Mouse (Mus musculus): ENCODE measurements around the gene Atp5d.

Gene Atp5d

DNA sequence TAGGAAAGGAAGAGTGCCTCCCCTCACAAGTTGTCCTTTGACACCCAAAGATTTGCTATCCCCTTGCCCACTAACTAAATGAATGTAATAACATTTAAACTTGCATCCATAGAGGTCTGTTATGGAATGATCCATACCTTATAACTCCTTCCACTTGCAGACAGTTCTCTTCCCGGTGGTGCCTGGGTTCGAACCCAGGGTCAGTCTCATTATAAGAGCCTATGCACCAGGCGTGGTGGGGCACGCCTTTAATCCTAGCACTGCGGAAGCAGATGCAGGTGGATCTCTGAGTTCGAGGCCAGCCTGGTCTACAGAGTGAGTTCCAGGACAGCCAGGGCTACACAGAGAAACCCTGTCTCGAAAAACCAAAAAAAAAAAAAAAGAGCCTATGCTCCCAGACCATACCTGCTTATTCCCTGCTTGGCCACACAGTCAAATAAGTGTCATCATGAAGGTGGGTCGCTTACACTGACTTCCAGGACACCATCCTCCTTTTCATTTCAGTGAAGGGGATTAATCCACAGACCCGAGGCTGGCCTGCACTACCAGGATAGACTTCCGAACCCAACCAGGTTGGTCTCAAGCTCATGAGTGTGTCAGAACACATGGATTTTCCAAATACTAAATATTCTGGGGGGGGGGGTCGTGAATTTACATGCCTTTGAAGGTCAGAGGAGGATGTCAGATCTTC lies 1.7 kb downstream of the Atp5d start:
- H3K4me1 ChIP-seq (replicated peaks; ENCODE audit: low read depth, low read length), result peaks cover 81% of the 10 kb centered on the region
- TF ChIP-seq NANOG (IDR thresholded peaks at IDR 0.05; ENCODE audit: borderline replicate concordance, low read length) (no peak), POU5F1 (IDR thresholded peaks at IDR 0.05; ENCODE audit: borderline replicate concordance, low read length) (no peak), CTCF (conservative IDR thresholded peaks at IDR 0.05; ENCODE audit: low read length) (no peak)
- H3K4me3 ChIP-seq (replicated peaks; ENCODE audit: low read length), result peak overlapping the region; percentile 90; the same call in 1 of the 2 replicates
- peaks cover 37% of the 10 kb centered on the region for H3K36me3 ChIP-seq (ENCODE audit: insufficient read depth, low read length)
- H3K27me3 ChIP-seq (ENCODE audit: insufficient read depth, low read length), result no peaks in the 10 kb centered on the region; the same call in 1 of the 2 replicates
- no peaks in the 10 kb centered on the region for H3K9me3 ChIP-seq (ENCODE audit: low read length)

DNA sequence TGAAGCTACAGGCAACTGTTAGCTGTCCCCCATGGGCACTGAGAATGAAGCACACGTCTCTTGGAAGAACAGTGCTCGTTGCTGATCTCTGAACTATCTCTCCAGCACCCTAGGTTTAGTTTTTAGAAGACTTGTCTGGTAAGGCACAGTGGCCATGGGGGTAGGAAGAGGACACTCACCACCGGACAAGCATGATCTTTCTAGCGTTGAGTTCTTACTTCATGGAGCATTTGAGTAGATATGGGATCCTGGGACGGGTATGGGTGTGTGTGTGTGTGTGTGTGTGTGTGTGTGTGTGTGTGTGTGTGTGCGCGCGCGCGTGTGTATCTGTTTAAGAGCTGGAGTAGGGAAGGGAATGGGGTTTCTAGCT lies 2.2 kb downstream of the Atp5d start, which contains the start of gene Cbarp:
Cbarp (minus strand) TSS at position 170 of the 370 bp plus-strand sequence.
- Histone ChIP-seq H3K36me3 (ENCODE audit: insufficient read depth, low read length) (peaks cover 37% of the 10 kb centered on the region), H3K4me3 (replicated peaks; ENCODE audit: low read length) (peak within 1 kb of the TSS; percentile 96), H3K4me1 (replicated peaks; ENCODE audit: low read depth, low read length) (peaks cover 81% of the 10 kb centered on the region), H3K9me3 (ENCODE audit: low read length) (no peaks in the 10 kb centered on the region), H3K27me3 (ENCODE audit: insufficient read depth, low read length) (no peaks in the 10 kb centered on the region; the same call in 1 of the 2 replicates)
- TF ChIP-seq NANOG (IDR thresholded peaks at IDR 0.05; ENCODE audit: borderline replicate concordance, low read length) (no peak), POU5F1 (IDR thresholded peaks at IDR 0.05; ENCODE audit: borderline replicate concordance, low read length) (no peak), CTCF (conservative IDR thresholded peaks at IDR 0.05; ENCODE audit: low read length) (no peak)

DNA sequence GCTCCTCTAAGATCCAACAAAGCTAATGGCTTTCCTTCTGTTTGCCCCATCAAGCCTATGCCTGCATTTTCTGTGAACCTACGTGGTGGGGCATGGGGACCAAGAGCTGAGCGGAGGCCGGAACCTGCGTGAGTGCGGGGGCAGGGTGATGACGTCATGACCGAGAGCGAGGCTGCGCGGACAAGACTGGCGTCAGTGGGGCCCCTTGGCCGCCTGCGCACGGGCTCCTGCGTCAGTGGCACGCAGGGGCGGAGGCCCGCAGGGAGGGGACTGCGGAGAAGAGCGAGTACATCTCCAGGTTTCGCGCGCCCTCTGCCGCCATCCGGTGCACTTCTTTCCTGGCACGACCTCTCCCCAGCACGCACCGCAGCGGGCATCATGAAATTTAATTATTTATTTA lies 2.8 kb downstream of the Atp5d start:
- no peak for TF ChIP-seq NANOG (IDR thresholded peaks at IDR 0.05; ENCODE audit: borderline replicate concordance, low read length)
- no peak for TF ChIP-seq CTCF (conservative IDR thresholded peaks at IDR 0.05; ENCODE audit: low read length)
- no peak for TF ChIP-seq POU5F1 (IDR thresholded peaks at IDR 0.05; ENCODE audit: borderline replicate concordance, low read length)
- no peaks in the 10 kb centered on the region; the same call in 1 of the 2 replicates for H3K27me3 ChIP-seq (ENCODE audit: insufficient read depth, low read length)
- peak overlapping the region; percentile 96 for H3K4me3 ChIP-seq (replicated peaks; ENCODE audit: low read length)
- H3K4me1 ChIP-seq (replicated peaks; ENCODE audit: low read depth, low read length), result peaks cover 81% of the 10 kb centered on the region
- no peaks in the 10 kb centered on the region for H3K9me3 ChIP-seq (ENCODE audit: low read length)
- peaks cover 37% of the 10 kb centered on the region for H3K36me3 ChIP-seq (ENCODE audit: insufficient read depth, low read length)

DNA sequence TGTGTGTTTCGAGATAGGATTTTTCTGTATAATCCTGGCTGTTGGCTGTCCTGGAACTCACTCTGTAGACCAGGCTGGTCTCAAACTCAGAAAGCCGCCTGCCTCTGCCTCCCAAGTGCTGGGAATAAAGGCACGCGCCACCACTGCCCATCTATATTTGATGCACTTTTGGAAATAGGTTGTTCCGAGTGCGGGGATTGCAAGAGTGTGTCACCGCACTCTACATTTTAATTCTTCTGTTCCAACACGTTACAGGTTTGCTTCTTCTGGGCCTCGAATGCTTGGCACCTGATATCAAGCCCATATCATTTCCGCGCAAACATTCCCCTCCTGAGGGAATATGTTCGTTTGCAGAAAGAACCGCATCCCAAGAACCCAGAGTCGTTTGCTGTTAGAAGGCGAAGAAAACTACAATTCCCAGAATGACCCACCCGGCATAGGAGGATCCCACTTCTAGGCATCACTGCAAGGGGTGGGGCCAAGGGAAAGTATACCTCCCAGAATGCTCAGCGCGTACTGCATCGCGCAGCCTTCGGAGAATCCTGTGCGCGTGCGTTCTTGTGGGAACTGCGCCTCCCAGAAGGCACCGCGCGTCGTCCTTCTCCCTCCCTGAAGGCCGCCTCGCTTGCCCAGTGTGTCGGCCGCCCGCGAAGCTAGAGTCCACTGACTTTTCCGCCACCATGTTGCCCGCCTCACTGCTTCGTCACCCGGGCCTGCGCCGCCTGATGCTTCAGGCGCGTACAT lies 3.5 kb downstream of the Atp5d start:
- peaks cover 83% of the 10 kb centered on the region for H3K4me1 ChIP-seq (replicated peaks; ENCODE audit: low read depth, low read length)
- H3K36me3 ChIP-seq (ENCODE audit: insufficient read depth, low read length), result peaks cover 43% of the 10 kb centered on the region
- peak overlapping the region; percentile 96 for H3K4me3 ChIP-seq (replicated peaks; ENCODE audit: low read length)
- TF ChIP-seq NANOG (IDR thresholded peaks at IDR 0.05; ENCODE audit: borderline replicate concordance, low read length) (no peak), CTCF (conservative IDR thresholded peaks at IDR 0.05; ENCODE audit: low read length) (no peak), POU5F1 (IDR thresholded peaks at IDR 0.05; ENCODE audit: borderline replicate concordance, low read length) (no peak)
- H3K9me3 ChIP-seq (ENCODE audit: low read length), result no peaks in the 10 kb centered on the region
- H3K27me3 ChIP-seq (ENCODE audit: insufficient read depth, low read length), result no peaks in the 10 kb centered on the region; the same call in 1 of the 2 replicates

DNA sequence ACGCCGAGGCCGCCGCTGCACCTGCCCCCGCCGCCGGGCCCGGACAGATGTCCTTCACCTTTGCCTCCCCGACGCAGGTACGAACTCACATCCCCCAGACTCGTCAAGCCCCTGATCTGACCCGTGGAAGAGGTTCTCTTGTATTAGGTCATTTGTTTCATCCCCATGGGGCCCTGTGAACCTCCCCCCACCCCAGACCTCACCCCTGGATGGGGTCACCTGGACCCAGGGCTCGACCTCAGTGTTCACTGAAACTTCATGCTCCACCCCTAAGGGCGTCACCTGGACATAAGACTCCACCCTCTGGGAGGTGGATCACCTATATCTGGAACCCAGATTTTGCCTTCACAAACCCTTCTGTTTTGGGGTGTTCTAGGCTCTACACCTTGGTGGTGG lies 4.1 kb downstream of the Atp5d start:
- no peaks in the 10 kb centered on the region for H3K9me3 ChIP-seq (ENCODE audit: low read length)
- no peak for TF ChIP-seq CTCF (conservative IDR thresholded peaks at IDR 0.05; ENCODE audit: low read length)
- TF ChIP-seq POU5F1 (IDR thresholded peaks at IDR 0.05; ENCODE audit: borderline replicate concordance, low read length), result no peak
- TF ChIP-seq NANOG (IDR thresholded peaks at IDR 0.05; ENCODE audit: borderline replicate concordance, low read length), result no peak
- peaks cover 49% of the 10 kb centered on the region for H3K36me3 ChIP-seq (ENCODE audit: insufficient read depth, low read length)
- H3K4me3 ChIP-seq (replicated peaks; ENCODE audit: low read length), result peak overlapping the region; percentile 96
- H3K4me1 ChIP-seq (replicated peaks; ENCODE audit: low read depth, low read length), result peaks cover 83% of the 10 kb centered on the region
- no peaks in the 10 kb centered on the region for H3K27me3 ChIP-seq (ENCODE audit: insufficient read depth, low read length)

DNA sequence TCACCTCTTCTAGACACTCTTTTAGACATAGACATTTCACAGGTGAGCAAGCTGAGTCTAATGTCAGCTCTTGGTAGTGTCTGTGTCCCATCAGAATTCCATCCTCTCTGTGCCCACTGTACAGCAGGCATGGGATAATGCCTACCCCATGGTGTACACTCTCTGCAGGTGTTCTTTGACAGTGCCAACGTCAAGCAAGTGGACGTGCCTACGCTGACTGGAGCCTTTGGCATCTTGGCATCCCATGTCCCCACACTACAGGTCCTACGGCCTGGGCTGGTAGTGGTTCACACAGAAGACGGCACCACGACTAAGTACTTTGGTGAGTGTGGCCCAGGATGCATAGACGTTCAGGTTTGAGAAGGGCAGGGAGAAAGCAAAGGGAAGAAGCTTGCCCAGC lies 5.2 kb downstream of the Atp5d start:
- no peak for TF ChIP-seq NANOG (IDR thresholded peaks at IDR 0.05; ENCODE audit: borderline replicate concordance, low read length)
- TF ChIP-seq POU5F1 (IDR thresholded peaks at IDR 0.05; ENCODE audit: borderline replicate concordance, low read length), result no peak
- Histone ChIP-seq H3K36me3 (ENCODE audit: insufficient read depth, low read length) (peaks cover 50% of the 10 kb centered on the region), H3K9me3 (ENCODE audit: low read length) (no peaks in the 10 kb centered on the region), H3K4me3 (replicated peaks; ENCODE audit: low read length) (0 out of 2 replicates have a peak overlapping the region, but pooled peaks have one; percentile 96), H3K4me1 (replicated peaks; ENCODE audit: low read depth, low read length) (peaks cover 77% of the 10 kb centered on the region), H3K27me3 (ENCODE audit: insufficient read depth, low read length) (no peaks in the 10 kb centered on the region)

DNA sequence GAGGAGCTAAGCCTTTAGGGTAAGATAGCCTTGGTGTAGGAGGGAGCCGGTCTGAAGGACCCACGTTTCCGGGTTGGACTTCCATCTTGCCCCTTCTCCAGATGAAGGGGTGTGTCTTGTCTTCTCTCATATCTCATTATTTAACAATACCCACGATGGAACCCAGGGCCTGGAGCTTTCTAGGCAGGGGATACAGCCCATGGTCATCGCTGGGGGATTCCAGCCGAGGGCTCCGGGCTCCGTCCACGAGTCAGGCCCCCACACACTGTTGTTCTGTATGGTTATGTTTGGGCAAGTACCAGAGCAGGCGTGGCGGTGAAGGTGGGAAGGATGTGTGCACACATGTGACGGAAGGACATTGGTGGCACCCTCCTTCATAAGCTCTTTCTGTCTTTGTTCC lies 5.7 kb downstream of the Atp5d start:
- Histone ChIP-seq H3K9me3 (ENCODE audit: low read length) (no peaks in the 10 kb centered on the region), H3K4me3 (replicated peaks; ENCODE audit: low read length) (0 out of 2 replicates have a peak overlapping the region, but pooled peaks have one; percentile 90), H3K36me3 (ENCODE audit: insufficient read depth, low read length) (peaks cover 50% of the 10 kb centered on the region), H3K27me3 (ENCODE audit: insufficient read depth, low read length) (no peaks in the 10 kb centered on the region), H3K4me1 (replicated peaks; ENCODE audit: low read depth, low read length) (peaks cover 77% of the 10 kb centered on the region)
- TF ChIP-seq POU5F1 (IDR thresholded peaks at IDR 0.05; ENCODE audit: borderline replicate concordance, low read length) (no peak), CTCF (conservative IDR thresholded peaks at IDR 0.05; ENCODE audit: low read length) (no peak), NANOG (IDR thresholded peaks at IDR 0.05; ENCODE audit: borderline replicate concordance, low read length) (no peak)

All from E14TG2a.4 (cell line).